Mouse (Mus musculus): ENCODE data around the gene Ccdc84.

GRCm38 (mm10) chr9:44384596-44384995 lies 33.8 kb downstream of the Ccdc84 start:
- TF ChIP-seq CTCF (conservative IDR thresholded peaks at IDR 0.05; ENCODE audit: low read length) (no peak), POU5F1 (IDR thresholded peaks at IDR 0.05; ENCODE audit: borderline replicate concordance, low read length) (no peak)
